Mouse (Mus musculus) adrenal gland, adult 2 months (tissue): Measurements from ENCODE around the gene Cd72. TPM values are rescaled to one million over a fixed set of nuclear protein-coding genes. Genes with fewer than 3 reads are reported as not detected.

Experiments
- DNase-seq: peaks from one replicate; pipeline ENCODE4 v3.0.0; 2021
- polyA plus RNA-seq: library from polyadenylated mRNA; depleted of rRNA; stranded (reverse); fragments of >200 nt; gene quantifications from 2 replicates; pipeline ENCODE4 v1.2.3, GENCODE M21; 2012; rRNA removed
- total RNA-seq, 2 experiments: library from RNA; stranded (reverse); gene quantifications; 2 replicates each; pipeline ENCODE4 v1.2.3; 2021

Gene Cd72
- total and polyA plus RNA-seq, 3 experiments: 3.0 to 3.3 (median 3.3) TPM

DNA sequence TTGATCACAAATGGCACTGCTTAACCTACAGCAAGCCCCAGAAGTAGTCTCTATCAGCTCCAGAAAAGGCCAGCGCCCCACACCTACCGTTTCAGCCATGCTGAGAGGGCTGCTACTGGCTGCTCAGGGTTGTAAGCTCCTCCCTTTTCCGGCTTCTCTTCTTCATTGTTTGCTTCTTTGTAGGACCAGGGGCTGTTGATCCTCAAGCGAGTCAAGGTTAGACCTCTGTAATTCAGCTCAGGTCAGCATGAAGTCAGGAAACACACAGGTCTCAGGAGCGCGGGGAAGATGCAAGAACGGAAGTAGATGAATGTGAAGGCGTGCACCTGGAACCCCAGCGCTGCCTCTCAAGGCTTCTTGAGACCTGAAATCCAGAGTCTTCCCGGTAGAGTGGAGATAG lies 49.7 kb downstream of the Cd72 start:
- DNase-seq: no peak

DNA sequence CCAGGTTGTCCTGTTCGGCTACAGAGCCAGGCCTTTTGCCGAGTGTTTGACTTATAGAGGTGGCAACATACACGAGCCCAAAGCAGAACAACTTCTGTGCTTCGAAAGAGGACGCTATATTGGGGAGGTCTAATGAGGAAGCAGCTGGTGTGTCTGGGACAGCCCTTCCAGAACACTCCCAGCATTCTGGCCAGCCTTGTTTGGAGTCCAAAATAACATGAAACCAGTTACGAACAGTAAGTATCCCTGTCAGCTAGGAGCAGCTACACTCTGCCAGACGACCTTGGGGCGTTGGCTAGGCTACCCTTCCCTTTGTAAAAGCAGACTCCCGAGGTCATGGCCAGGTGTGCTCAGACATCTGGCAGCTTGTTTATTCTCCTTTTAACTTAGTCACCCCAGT lies 52.2 kb downstream of the Cd72 start:
- peak; percentile 66 for DNase-seq

DNA sequence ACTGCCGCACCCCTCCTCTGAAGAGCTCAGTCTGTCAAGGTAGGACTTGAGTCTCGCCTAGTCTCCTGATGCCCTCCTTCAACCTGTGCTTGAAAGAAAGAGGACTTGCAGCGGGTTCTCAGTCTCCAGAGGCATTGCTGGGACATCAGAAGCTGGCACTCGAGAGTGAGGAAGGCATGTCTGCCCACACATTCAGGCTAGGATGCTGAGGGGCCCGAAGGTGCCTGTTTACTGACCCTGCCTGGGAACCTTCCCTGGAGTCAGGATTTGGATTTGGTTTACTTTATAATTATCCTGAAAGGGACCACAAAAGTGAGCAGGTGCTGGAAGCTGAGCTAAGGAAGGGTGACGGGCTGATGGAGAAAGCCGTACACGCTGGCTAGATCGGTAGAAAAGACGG lies 52.9 kb downstream of the Cd72 start:
- DNase-seq: no peak

DNA sequence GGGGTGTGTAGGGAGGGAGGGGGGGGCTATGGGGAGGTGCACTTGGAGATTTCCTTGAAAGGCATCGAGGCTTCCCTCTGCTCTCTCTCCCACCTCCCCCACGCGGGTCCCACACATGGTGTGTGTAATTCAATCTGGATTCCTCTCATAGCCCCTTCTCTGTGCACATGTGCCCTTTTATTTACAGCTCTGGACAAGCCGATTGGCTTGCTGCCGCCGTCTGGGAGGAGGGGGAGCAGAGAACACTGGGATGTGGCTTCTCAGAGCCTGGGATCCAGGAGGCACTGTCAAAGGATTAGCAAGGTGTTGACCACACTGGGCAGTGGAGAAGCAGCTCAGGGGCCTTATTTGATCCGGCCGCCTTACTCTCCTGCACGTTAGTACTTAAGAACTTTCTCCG lies 53.5 kb downstream of the Cd72 start:
- no peak for DNase-seq

DNA sequence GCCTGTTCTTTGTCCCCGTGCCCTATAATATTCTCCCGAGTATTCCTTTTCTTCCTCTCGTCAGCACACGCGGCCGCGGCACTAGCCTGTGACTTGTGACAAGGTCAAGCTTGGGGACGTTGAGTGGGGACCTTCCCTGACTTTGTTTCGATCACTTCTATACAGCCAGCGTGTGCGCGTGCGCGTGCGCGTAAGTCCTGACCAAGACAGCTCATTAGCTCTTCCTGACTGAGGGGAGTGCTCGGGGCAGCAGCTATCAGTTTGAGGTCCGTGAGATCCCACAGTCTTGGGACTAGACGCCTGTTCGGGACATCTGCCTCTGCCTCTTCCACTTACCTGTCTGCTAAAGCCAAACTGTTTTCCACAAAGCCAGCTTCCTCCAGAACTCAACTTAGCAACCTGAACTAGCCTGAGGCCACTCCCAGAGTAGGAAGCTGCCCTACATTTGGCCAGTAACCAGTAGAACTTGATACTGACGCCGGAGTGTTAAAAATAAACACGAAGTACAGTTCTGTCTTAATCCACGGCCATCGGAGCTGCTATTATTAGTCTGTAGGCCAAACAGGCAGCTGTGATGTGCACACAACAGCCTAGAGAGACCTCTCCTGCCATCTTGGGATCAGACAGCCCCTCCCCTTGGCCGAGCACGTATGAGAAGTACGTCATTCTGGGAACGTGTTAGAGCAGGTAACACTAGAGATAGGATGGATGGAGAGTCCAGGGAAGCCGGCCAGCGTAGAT lies 54.9 kb downstream of the Cd72 start:
- no peak for DNase-seq

DNA sequence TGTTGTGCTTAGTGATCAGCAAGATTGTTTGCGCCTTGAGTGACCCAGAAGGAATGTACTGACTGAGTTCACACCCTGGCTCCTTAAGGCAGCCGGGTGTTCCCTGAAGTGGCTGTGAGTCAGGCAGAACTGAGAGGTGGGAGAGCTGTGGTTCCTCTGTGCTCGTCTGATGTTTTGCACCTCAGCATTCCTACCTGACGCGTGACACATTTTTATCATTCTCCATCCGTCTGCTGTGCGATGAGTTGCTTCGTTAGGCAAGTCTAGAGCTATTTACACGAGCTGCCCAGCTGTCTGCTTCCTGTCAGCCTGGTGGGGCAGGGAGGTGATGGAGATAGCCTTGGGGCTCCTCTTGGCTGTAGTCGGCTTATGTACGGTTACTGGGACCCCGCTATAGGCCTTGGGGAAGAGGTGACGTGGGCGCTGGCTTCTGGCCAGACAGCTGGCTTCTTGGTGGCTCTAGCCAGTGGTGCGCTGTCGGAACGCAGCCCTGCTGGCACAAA lies 55.5 kb downstream of the Cd72 start:
- DNase-seq: peak; percentile 81

DNA sequence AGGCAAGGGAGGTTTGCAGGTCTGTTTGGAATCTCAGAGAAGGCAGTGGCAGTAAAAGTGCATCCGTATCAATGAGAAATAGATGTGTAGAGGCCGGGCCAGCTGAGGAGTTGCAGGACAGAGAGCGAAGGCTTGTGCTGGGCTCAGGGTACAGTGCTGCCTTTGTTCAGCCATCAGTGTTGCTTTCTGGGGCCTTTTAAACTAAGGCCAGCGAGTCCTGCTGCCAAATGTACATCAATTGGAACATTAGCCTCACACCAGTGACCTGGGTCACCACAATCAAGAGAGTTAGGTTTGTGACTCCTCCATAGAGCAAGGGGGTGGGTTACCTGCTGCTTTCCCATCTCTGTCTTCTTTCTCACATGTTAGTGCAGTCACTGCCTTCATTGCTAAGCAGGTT lies 56.4 kb downstream of the Cd72 start:
- no peak for DNase-seq

Other genes with a start within 250 kb of the Cd72 start
- under 1 TPM; 0.37 to 0.45 TPM for gene Atp8b5, start 187.5 kb downstream of the Cd72 start, total RNA-seq
- 0.15 and 0.21 TPM in 2 replicates for gene Atp8b5, start 187.5 kb downstream of the Cd72 start, polyA plus RNA-seq
- 10 to 100 TPM; 38.0 to 44.3 TPM for gene Rusc2, start 72.6 kb downstream of the Cd72 start, total RNA-seq
- gene Rusc2, start 72.6 kb downstream of the Cd72 start, polyA plus RNA-seq: 37.9 and 49.6 TPM in 2 replicates
- gene Fam166b, start 25.5 kb downstream of the Cd72 start, total RNA-seq: not detected
- 0.52 TPM in 1 of 2 replicates, not detected in the other for gene Fam166b, start 25.5 kb downstream of the Cd72 start, polyA plus RNA-seq
- 10 to 100 TPM; 60.1 to 73.3 TPM for gene Tesk1, start 12.7 kb downstream of the Cd72 start, total RNA-seq
- gene Tesk1, start 12.7 kb downstream of the Cd72 start, polyA plus RNA-seq: 124 and 142 TPM in 2 replicates
- gene Sit1, start 29.1 kb upstream of the Cd72 start, total RNA-seq: not detected
- 0.28 and 0.73 TPM in 2 replicates for gene Sit1, start 29.1 kb upstream of the Cd72 start, polyA plus RNA-seq
- gene Ccdc107, start 38.3 kb upstream of the Cd72 start, total RNA-seq: 10 to 100 TPM; 54.5 to 69.2 TPM
- 376 and 526 TPM in 2 replicates for gene Ccdc107, start 38.3 kb upstream of the Cd72 start, polyA plus RNA-seq
- gene Arhgef39, start 45.1 kb upstream of the Cd72 start, total RNA-seq: 1 to 10 TPM; 1.0 to 2.1 TPM
- 4.8 and 6.6 TPM in 2 replicates for gene Arhgef39, start 45.1 kb upstream of the Cd72 start, polyA plus RNA-seq
- under 1 TPM; 0.17 to 0.28 TPM for gene Car9, start 52.3 kb upstream of the Cd72 start, total RNA-seq
- gene Car9, start 52.3 kb upstream of the Cd72 start, polyA plus RNA-seq: 0.57 and 1.4 TPM in 2 replicates
- 100 to 1,000 TPM in 1 of 2 experiments, 10 to 100 TPM in 1; 43.3 to 120 TPM for gene Tpm2, start 69.1 kb upstream of the Cd72 start, total RNA-seq
- gene Tpm2, start 69.1 kb upstream of the Cd72 start, polyA plus RNA-seq: 21.1 and 34.6 TPM in 2 replicates
- 100 to 1,000 TPM; 123 to 178 TPM for gene Creb3, start 107.7 kb upstream of the Cd72 start, total RNA-seq
- 178 and 207 TPM in 2 replicates for gene Creb3, start 107.7 kb upstream of the Cd72 start, polyA plus RNA-seq
- 100 to 1,000 TPM; 167 to 207 TPM for gene Tln1, start 108.1 kb upstream of the Cd72 start, total RNA-seq
- 132 and 174 TPM in 2 replicates for gene Tln1, start 108.1 kb upstream of the Cd72 start, polyA plus RNA-seq
- 10 to 100 TPM; 47.1 to 50.7 TPM for gene Rgp1, start 124.1 kb upstream of the Cd72 start, total RNA-seq
- 50.1 and 57.4 TPM in 2 replicates for gene Rgp1, start 124.1 kb upstream of the Cd72 start, polyA plus RNA-seq
- gene Gba2, start 124.2 kb upstream of the Cd72 start, total RNA-seq: 10 to 100 TPM in 1 of 2 experiments, 1 to 10 TPM in 1; 6.8 to 13.0 TPM
- gene Gba2, start 124.2 kb upstream of the Cd72 start, polyA plus RNA-seq: 13.4 and 13.9 TPM in 2 replicates
- gene Msmp, start 129.9 kb upstream of the Cd72 start, total RNA-seq: 1 to 10 TPM; 1.2 to 3.0 TPM
- gene Msmp, start 129.9 kb upstream of the Cd72 start, polyA plus RNA-seq: 0.94 and 1.5 TPM in 2 replicates
- gene Npr2, start 177.3 kb upstream of the Cd72 start, total RNA-seq: 10 to 100 TPM; 23.3 to 36.1 TPM
- gene Npr2, start 177.3 kb upstream of the Cd72 start, polyA plus RNA-seq: 34.1 and 38.0 TPM in 2 replicates
- gene Spag8, start 199.0 kb upstream of the Cd72 start, total RNA-seq: under 1 TPM; 0.26 to 0.45 TPM
- 1.2 and 2.2 TPM in 2 replicates for gene Spag8, start 199.0 kb upstream of the Cd72 start, polyA plus RNA-seq
- 10 to 100 TPM; 48.8 to 96.9 TPM for gene Hint2, start 201.8 kb upstream of the Cd72 start, total RNA-seq
- 78.7 and 106 TPM in 2 replicates for gene Hint2, start 201.8 kb upstream of the Cd72 start, polyA plus RNA-seq
- gene Tmem8b, start 214.3 kb upstream of the Cd72 start, total RNA-seq: 1 to 10 TPM; 4.6 to 5.0 TPM
- 14.7 and 17.5 TPM in 2 replicates for gene Tmem8b, start 214.3 kb upstream of the Cd72 start, polyA plus RNA-seq
- gene Fam221b, start 214.5 kb upstream of the Cd72 start, total RNA-seq: under 1 TPM; 0.23 to 0.24 TPM
- not detected in 2 replicates for gene Fam221b, start 214.5 kb upstream of the Cd72 start, polyA plus RNA-seq
- gene Olfr70, start 246.2 kb upstream of the Cd72 start, total RNA-seq: not detected
- not detected in 2 replicates for gene Olfr70, start 246.2 kb upstream of the Cd72 start, polyA plus RNA-seq